Mouse (Mus musculus) adipocyte (in vitro differentiated cells): ENCODE results near the gene Pld4.

Source experiments
- DNase-seq: peaks from one replicate; pipeline ENCODE4 v3.0.0-alpha.2; 2016; ENCODE audit warnings: low spot score

Pld4 gene

GRCm38 (mm10) chr12:112738281-112739022 is 22.0 kb upstream of the Pld4 start:
- DNase-seq: no peak

- DNase-seq: no peak
Measured at GRCm38 (mm10) chr12:112739023-112739568, 21.4 kb upstream of the Pld4 start.

GRCm38 (mm10) chr12:112742768-112743167 is 17.7 kb upstream of the Pld4 start:
- DNase-seq: no peak

GRCm38 (mm10) chr12:112743168-112743975 is 17.1 kb upstream of the Pld4 start:
- peak; percentile 68 for DNase-seq

GRCm38 (mm10) chr12:112744211-112744610 is 16.2 kb upstream of the Pld4 start:
- no peak for DNase-seq

- no peak for DNase-seq
Measured at GRCm38 (mm10) chr12:112744891-112745580, 15.4 kb upstream of the Pld4 start.

GRCm38 (mm10) chr12:112745716-112746115 is 14.7 kb upstream of the Pld4 start:
- DNase-seq: no peak

- DNase-seq: no peak
Measured at GRCm38 (mm10) chr12:112746461-112746807, 14.0 kb upstream of the Pld4 start.

GRCm38 (mm10) chr12:112746808-112747605 is 13.4 kb upstream of the Pld4 start:
- DNase-seq: peak; percentile 74

- DNase-seq: no peak
Measured at GRCm38 (mm10) chr12:112747606-112747970, 12.9 kb upstream of the Pld4 start.

- DNase-seq: no peak
Measured at GRCm38 (mm10) chr12:112750976-112751375, 9.5 kb upstream of the Pld4 start.

- DNase-seq: no peak
Measured at GRCm38 (mm10) chr12:112752399-112752798, 8.1 kb upstream of the Pld4 start.

GRCm38 (mm10) chr12:112755900-112756299 is 4.6 kb upstream of the Pld4 start:
- no peak for DNase-seq

- no peak for DNase-seq
Measured at GRCm38 (mm10) chr12:112757896-112758295, 2.6 kb upstream of the Pld4 start.

- DNase-seq: no peak
Measured at GRCm38 (mm10) chr12:112759471-112759870, 984 bp upstream of the Pld4 start.

- DNase-seq: no peak
Measured at GRCm38 (mm10) chr12:112761411-112761810, 956 bp downstream of the Pld4 start.

- DNase-seq: no peak
Measured at GRCm38 (mm10) chr12:112762018-112762417, 1.6 kb downstream of the Pld4 start.

- DNase-seq: no peak
Measured at GRCm38 (mm10) chr12:112763176-112763575, 2.7 kb downstream of the Pld4 start.

- DNase-seq: peak; percentile 13
Measured at GRCm38 (mm10) chr12:112764141-112764540, 3.7 kb downstream of the Pld4 start.

GRCm38 (mm10) chr12:112764991-112765390 is 4.5 kb downstream of the Pld4 start:
- DNase-seq: no peak

- DNase-seq: no peak
Measured at GRCm38 (mm10) chr12:112766586-112766985, 6.1 kb downstream of the Pld4 start.
